Mouse (Mus musculus) stomach, postnatal 0 days (tissue): ENCODE measurements at regions not wholly inside any gene's neighbourhood (a gene's known extent, or its start where the extent isn't known, plus 50 kb on each side); places are given as distances from the start of the nearest gene placed in this dataset.

ENCODE experiments used
- ATAC-seq: fragments of 200-750 bp; cut with Nextera tagmentation; 2 replicates; pipeline ENCODE4 v1.8.0; 2017; ENCODE audit not compliant: low FRiP score, low TSS enrichment
- DNase-seq: peaks from one replicate; pipeline ENCODE4 v3.0.0-alpha.2; 2016; ENCODE audit warnings: low spot score
- H3K27ac ChIP-seq: fragments of 300-500 bp; sonication (generic); replicated peaks from 2 replicates; pipeline ENCODE4 v1.5.1; 2014; ENCODE audit warnings: mild to moderate bottlenecking, control low read depth
- H3K27me3 ChIP-seq: fragments of 300-500 bp; sonication (generic); 2 replicates; pipeline ENCODE4 v1.6.1; 2014; ENCODE audit warnings: low read length; ENCODE audit not compliant: control insufficient read depth, insufficient read depth
- H3K36me3 ChIP-seq: fragments of 300-500 bp; sonication (generic); 2 replicates; pipeline ENCODE4 v1.6.1; 2014; ENCODE audit warnings: low read length, mixed read lengths; ENCODE audit not compliant: control insufficient read depth, insufficient read depth
- H3K4me1 ChIP-seq: fragments of 300-500 bp; sonication (generic); replicated peaks from 2 replicates; pipeline ENCODE4 v1.6.1; 2014; ENCODE audit warnings: antibody characterized with exemption; ENCODE audit not compliant: control insufficient read depth, insufficient read depth
- H3K4me2 ChIP-seq: fragments of 300-500 bp; sonication (generic); replicated peaks from 2 replicates; pipeline ENCODE4 v1.6.1; 2014; ENCODE audit warnings: low read depth, mild to moderate bottlenecking, control low read depth, moderate library complexity
- H3K4me3 ChIP-seq: fragments of 300-500 bp; sonication (generic); 2 replicates; pipeline ENCODE4 v1.5.1; 2014; ENCODE audit warnings: low read depth, low read length, control low read depth
- H3K9ac ChIP-seq: fragments of 300-500 bp; sonication (generic); 2 replicates; pipeline ENCODE4 v1.6.1; 2014; ENCODE audit warnings: mild to moderate bottlenecking, low read length, control low read depth, mixed read lengths
- H3K9me3 ChIP-seq: fragments of 300-500 bp; sonication (generic); 2 replicates; pipeline ENCODE4 v1.6.1; 2016; ENCODE audit warnings: low read length; ENCODE audit not compliant: control insufficient read depth
- CTCF ChIP-seq: IDR thresholded peaks from 2 replicates; pipeline ENCODE4 v1.5.1; 2016; ENCODE audit warnings: antibody characterized with exemption, low read depth, mild to moderate bottlenecking, moderate library complexity
- EP300 ChIP-seq: optimal IDR thresholded peaks from 2 replicates; pipeline ENCODE3; 2016; ENCODE audit warnings: antibody characterized with exemption
- WGBS: fragments of 180-500 bp; shearing (Covaris S2); extraction: QIAGEN DNeasy Blood & Tissue Kit; methylation state at CpG from one replicate; pipeline ENCODE4 v1.1.7; 2014; 5-methylcytosine and 5-hydroxymethylcytosine counted together

GRCm38 (mm10) chr14:72277309-72277708, 214.3 kb downstream of the Gm9195 start:
- H3K9ac ChIP-seq, result no peak overlapping the region
- no peaks in the 10 kb centered on the region for H3K9me3 ChIP-seq
- no peak for TF ChIP-seq CTCF
- no peak for TF ChIP-seq EP300
- DNase-seq (no peak), ATAC-seq (no peak)
- H3K27ac ChIP-seq, result no peak overlapping the region
- H3K4me2 ChIP-seq, result no peak overlapping the region
- H3K36me3 ChIP-seq, result no peaks in the 10 kb centered on the region
- 84% methylated on average over 4 of the region's 4 CpGs for WGBS
- no peaks in the 10 kb centered on the region for H3K4me1 ChIP-seq
- no peak overlapping the region for H3K4me3 ChIP-seq
- no peaks in the 10 kb centered on the region for H3K27me3 ChIP-seq

- no peak for ATAC-seq
- H3K9ac ChIP-seq, result no peak overlapping the region
- no peaks in the 10 kb centered on the region for H3K4me1 ChIP-seq
- TF ChIP-seq EP300, result no peak
- no peak for TF ChIP-seq CTCF
- no peak for DNase-seq
- 42% methylated on average over 2 of the region's 2 CpGs for WGBS
- H3K27ac ChIP-seq, result no peak overlapping the region
- H3K4me3 ChIP-seq, result no peak overlapping the region
- H3K4me2 ChIP-seq, result no peak overlapping the region
- no peaks in the 10 kb centered on the region for H3K9me3 ChIP-seq
- H3K27me3 ChIP-seq, result no peaks in the 10 kb centered on the region
- no peaks in the 10 kb centered on the region for H3K36me3 ChIP-seq
Measured at GRCm38 (mm10) chr14:72259255-72259654, 232.4 kb downstream of the Gm9195 start.

- no peaks in the 10 kb centered on the region for H3K36me3 ChIP-seq
- H3K4me2 ChIP-seq, result no peak overlapping the region
- H3K9ac ChIP-seq, result no peak overlapping the region
- DNase-seq (no peak), ATAC-seq (no peak)
- H3K27me3 ChIP-seq, result no peaks in the 10 kb centered on the region
- H3K27ac ChIP-seq, result no peak overlapping the region
- H3K4me3 ChIP-seq, result no peak overlapping the region
- TF ChIP-seq EP300 (no peak), CTCF (no peak)
- WGBS, result 88% methylated on average over 4 of the region's 4 CpGs
- H3K9me3 ChIP-seq, result no peaks in the 10 kb centered on the region
- no peaks in the 10 kb centered on the region for H3K4me1 ChIP-seq
Measured at GRCm38 (mm10) chr14:72241872-72242271, 249.8 kb downstream of the Gm9195 start.

- ATAC-seq, result no peak
- Histone ChIP-seq H3K4me3 (no peak overlapping the region), H3K27ac (no peak overlapping the region)
Measured at GRCm38 (mm10) chr14:72240272-72240671, 251.4 kb downstream of the Gm9195 start.

GRCm38 (mm10) chr14:72238344-72238743, 253.3 kb downstream of the Gm9195 start:
- Histone ChIP-seq H3K9ac (no peak overlapping the region), H3K4me1 (no peaks in the 10 kb centered on the region), H3K27me3 (no peaks in the 10 kb centered on the region), H3K9me3 (no peaks in the 10 kb centered on the region), H3K36me3 (no peaks in the 10 kb centered on the region), H3K4me3 (no peak overlapping the region), H3K27ac (no peak overlapping the region), H3K4me2 (no peak overlapping the region)
- TF ChIP-seq EP300, result no peak
- TF ChIP-seq CTCF, result no peak
- no peak for ATAC-seq
- 90% methylated on average over 4 of the region's 4 CpGs for WGBS
- DNase-seq, result no peak

More at GRCm38 (mm10) chr14:72240272-72240671, 251.4 kb downstream of the Gm9195 start:
- no peak for DNase-seq
- TF ChIP-seq EP300 (no peak), CTCF (no peak)
- 18% methylated on average over 4 of the region's 4 CpGs for WGBS
- Histone ChIP-seq H3K4me2 (no peak overlapping the region), H3K36me3 (no peaks in the 10 kb centered on the region), H3K4me1 (no peaks in the 10 kb centered on the region), H3K9ac (no peak overlapping the region), H3K27me3 (no peaks in the 10 kb centered on the region), H3K9me3 (no peaks in the 10 kb centered on the region)

GRCm38 (mm10) chr14:72234234-72235075, 257.2 kb downstream of the Gm9195 start:
- Histone ChIP-seq H3K27ac (no peak overlapping the region), H3K9ac (no peak overlapping the region), H3K27me3 (no peaks in the 10 kb centered on the region), H3K36me3 (no peaks in the 10 kb centered on the region), H3K4me2 (no peak overlapping the region), H3K4me3 (no peak overlapping the region), H3K4me1 (no peaks in the 10 kb centered on the region), H3K9me3 (no peaks in the 10 kb centered on the region)
- no peak for DNase-seq
- TF ChIP-seq CTCF (no peak), EP300 (no peak)
- WGBS, result 77% methylated on average over 6 of the region's 6 CpGs
- ATAC-seq, result no peak
